Mouse (Mus musculus): ENCODE measurements around the gene 1110051M20Rik. TPM values are rescaled to one million over a fixed set of nuclear protein-coding genes. Genes with fewer than 3 reads are reported as not detected.

1110051M20Rik gene
- 1.9 TPM for polyA plus RNA-seq (2014; fragmentation: Illumina TruSeq; extraction: RNeasy Lipid Tissue Mini Kit (QIAGEN cat#74804); ENCODE audit: low replicate concordance)

GRCm38 (mm10) chr2:91444286-91444892 is at the start of gene 1110051M20Rik:
TSS of gene 1110051M20Rik (minus strand) at chr2:91444704.

DNA sequence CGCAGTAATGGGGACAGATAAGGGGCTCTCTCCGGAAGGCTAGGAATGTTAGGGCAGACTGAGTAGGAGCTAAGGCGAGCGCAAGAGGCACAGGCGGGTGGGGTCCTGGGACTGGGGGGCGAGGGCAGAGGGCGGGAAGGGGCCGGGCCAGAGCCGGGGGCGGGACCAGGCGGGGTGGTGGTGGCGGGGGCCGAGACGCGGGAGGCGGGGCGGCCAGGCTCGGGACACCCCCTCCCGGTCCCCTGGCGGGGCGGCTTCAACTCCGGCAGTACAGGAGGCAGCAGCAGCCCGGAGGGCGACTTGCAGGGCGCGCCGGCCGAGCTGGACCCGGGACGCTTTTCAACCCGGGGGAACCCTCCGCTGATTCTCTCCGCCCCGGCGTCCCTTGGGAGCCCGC is 12.8 kb upstream of the 1110051M20Rik start, which contains the start of gene Lrp4:
Lrp4 (plus strand) TSS at position 253 of the 397 bp plus-strand sequence.

GRCm38 (mm10) chr2:91264711-91265681 is 179.5 kb downstream of the 1110051M20Rik start, which contains the start of gene Arfgap2:
TSS of gene Arfgap2 (plus strand) at chr2:91264974.

GRCm38 (mm10) chr2:91255661-91256150 is 188.8 kb downstream of the 1110051M20Rik start, which contains the start of gene Pacsin3:
TSS of gene Pacsin3 (plus strand) at chr2:91255954.

DNA sequence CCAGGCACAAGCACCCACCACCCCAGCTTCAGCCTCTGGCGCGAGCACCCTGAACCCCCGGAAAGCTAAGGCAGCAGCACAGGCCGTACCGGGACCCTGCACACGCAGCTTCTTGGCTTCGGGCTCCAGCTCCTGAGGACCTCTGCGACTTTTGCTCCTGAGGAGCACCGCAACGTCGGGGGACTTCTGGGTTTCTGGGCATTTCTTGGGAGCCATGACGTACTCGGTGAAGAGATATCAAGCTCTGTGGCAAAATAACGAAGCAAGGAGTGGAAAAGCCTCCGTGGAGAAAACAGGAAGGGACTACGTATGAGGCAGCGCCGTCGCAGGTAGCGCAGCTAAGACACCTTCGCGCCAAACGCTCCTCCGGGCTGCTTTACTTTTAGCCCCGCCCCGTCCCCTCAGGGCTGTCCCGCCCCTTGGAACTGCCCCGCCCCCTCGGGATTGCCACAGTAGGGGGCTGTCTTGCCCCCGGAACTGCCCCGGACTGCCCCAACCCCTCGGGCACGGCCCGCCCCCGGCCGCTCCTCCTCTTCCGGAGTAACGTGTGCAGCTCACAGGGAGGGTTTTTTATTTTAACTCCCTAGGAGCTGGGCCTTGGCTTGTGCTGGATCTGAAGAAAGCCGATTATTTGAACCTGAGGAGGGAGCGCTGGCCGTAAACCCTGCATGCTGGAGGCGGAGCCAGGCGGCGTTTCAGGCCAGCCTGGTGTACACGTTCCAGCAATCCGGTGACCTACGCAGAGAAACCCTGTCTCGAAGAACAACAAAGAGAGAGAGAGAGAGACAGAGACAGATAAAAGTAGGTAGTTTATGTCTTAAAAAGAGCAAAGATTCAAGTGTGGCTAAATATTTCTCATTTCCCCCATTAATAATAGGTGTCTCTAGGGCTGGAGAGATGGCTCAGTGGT is 207.6 kb downstream of the 1110051M20Rik start, which contains the start of gene Ddb2:
Ddb2 (minus strand) TSS at position 382 of the 910 bp plus-strand sequence.

Other genes starting within 250 kb of the 1110051M20Rik start
- gene Nr1h3, start 241.9 kb downstream of the 1110051M20Rik start, polyA plus RNA-seq (2014; fragmentation: Illumina TruSeq; extraction: RNeasy Lipid Tissue Mini Kit (QIAGEN cat#74804); ENCODE audit: low replicate concordance) = 0.48 TPM
- gene Acp2, start 241.8 kb downstream of the 1110051M20Rik start, polyA plus RNA-seq (2014; fragmentation: Illumina TruSeq; extraction: RNeasy Lipid Tissue Mini Kit (QIAGEN cat#74804); ENCODE audit: low replicate concordance) = 35.3 TPM
- 21.9 TPM for gene Ddb2, start 207.7 kb downstream of the 1110051M20Rik start, polyA plus RNA-seq (2014; fragmentation: Illumina TruSeq; extraction: RNeasy Lipid Tissue Mini Kit (QIAGEN cat#74804); ENCODE audit: low replicate concordance)
- gene Pacsin3, start 188.8 kb downstream of the 1110051M20Rik start, polyA plus RNA-seq (2014; fragmentation: Illumina TruSeq; extraction: RNeasy Lipid Tissue Mini Kit (QIAGEN cat#74804); ENCODE audit: low replicate concordance) = not detected
- 5.3 TPM for gene Arfgap2, start 179.7 kb downstream of the 1110051M20Rik start, polyA plus RNA-seq (2014; fragmentation: Illumina TruSeq; extraction: RNeasy Lipid Tissue Mini Kit (QIAGEN cat#74804); ENCODE audit: low replicate concordance)
- 5.1 TPM for gene Lrp4, start 12.8 kb upstream of the 1110051M20Rik start, polyA plus RNA-seq (2014; fragmentation: Illumina TruSeq; extraction: RNeasy Lipid Tissue Mini Kit (QIAGEN cat#74804); ENCODE audit: low replicate concordance)
- gene Ckap5, start 82.1 kb upstream of the 1110051M20Rik start, polyA plus RNA-seq (2014; fragmentation: Illumina TruSeq; extraction: RNeasy Lipid Tissue Mini Kit (QIAGEN cat#74804); ENCODE audit: low replicate concordance) = 27.0 TPM
- not detected for gene F2, start 191.7 kb upstream of the 1110051M20Rik start, polyA plus RNA-seq (2014; fragmentation: Illumina TruSeq; extraction: RNeasy Lipid Tissue Mini Kit (QIAGEN cat#74804); ENCODE audit: low replicate concordance)
- gene Zfp408, start 205.1 kb upstream of the 1110051M20Rik start, polyA plus RNA-seq (2014; fragmentation: Illumina TruSeq; extraction: RNeasy Lipid Tissue Mini Kit (QIAGEN cat#74804); ENCODE audit: low replicate concordance) = 2.0 TPM
- 9.5 TPM for gene Arhgap1, start 205.2 kb upstream of the 1110051M20Rik start, polyA plus RNA-seq (2014; fragmentation: Illumina TruSeq; extraction: RNeasy Lipid Tissue Mini Kit (QIAGEN cat#74804); ENCODE audit: low replicate concordance)